Mouse (Mus musculus): ENCODE measurements at regions not wholly inside any gene's neighbourhood (a gene's known extent, or its start where the extent isn't known, plus 50 kb on each side); places are given as distances from the start of the nearest gene placed in this dataset.

DNA sequence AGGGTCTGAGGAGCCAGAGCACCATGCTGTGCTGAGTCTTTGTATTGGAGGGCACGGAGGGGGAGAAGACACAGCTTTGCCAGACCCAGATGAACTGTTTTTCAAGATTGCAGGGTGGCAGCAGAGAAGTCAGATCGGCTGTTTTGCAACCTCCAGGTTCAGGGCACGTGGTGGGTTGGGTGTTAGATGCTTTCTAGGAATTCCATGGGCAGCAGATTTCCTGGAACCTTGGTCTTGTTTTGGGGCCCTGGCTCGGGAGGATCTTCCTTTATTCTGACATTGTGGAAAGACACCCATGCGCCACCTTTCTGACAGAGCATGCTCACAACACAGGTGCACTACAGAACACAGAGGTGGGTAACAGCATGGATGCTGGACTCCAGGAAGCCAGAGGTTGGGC, 89.4 kb upstream of the Elovl6 start:
- TF ChIP-seq CTCF (IDR thresholded peaks at IDR 0.05; ENCODE audit: extremely low read depth, insufficient read depth, low read length) (no peak), POLR2A (IDR thresholded peaks at IDR 0.05; ENCODE audit: extremely low read depth, insufficient read depth, low read length) (no peak)

All from cortical plate, adult 2 months (tissue).